Mouse (Mus musculus) gastrocnemius, postnatal 36 days (tissue): ENCODE measurements at regions not wholly inside any gene's neighbourhood (a gene's known extent, or its start where the extent isn't known, plus 50 kb on each side); places are given as distances from the start of the nearest gene placed in this dataset.

Experiments used
- DNase-seq, 2 experiments: peaks; one replicate each; pipeline ENCODE4 v3.0.0; 2022
- intact Hi-C: fragments of 180-260 bp; cut with DNase I; formaldehyde crosslinking; loops from one replicate; pipeline ENCODE4 v1.15.1; 2025

GRCm38 (mm10) chr6:51183576-51184420, 248.7 kb upstream of the Nfe2l3 start:
- DNase-seq = no peak
- intact Hi-C loops = loop anchor here (10.0 kb wide), 1 partner anchor 1131 kb away; the partner anchor contains the start of gene Evx1

- no peak for DNase-seq
- intact Hi-C loops = loop anchor here (10.0 kb wide), 1 partner anchor 1130 kb away; the partner anchor contains the start of gene Evx1
These were observed 248.0 kb upstream of the Nfe2l3 start for GRCm38 (mm10) chr6:51184500-51184899.

- intact Hi-C loops = loop anchor here (5.0 to 10.0 kb wide), 3 partner anchors 817 to 1963 kb away; partner anchors contain the start of gene Evx1
- no peak for DNase-seq
These were observed 247.3 kb upstream of the Nfe2l3 start for GRCm38 (mm10) chr6:51185201-51185600.

- no peak for DNase-seq
- intact Hi-C loops = loop anchor here (5.0 to 10.0 kb wide), 3 partner anchors 813 to 1967 kb away; partner anchors contain the start of gene Evx1
These were observed 243.3 kb upstream of the Nfe2l3 start for GRCm38 (mm10) chr6:51189173-51189572.

GRCm38 (mm10) chr6:51192826-51193225, 239.6 kb upstream of the Nfe2l3 start:
- DNase-seq = no peak
- intact Hi-C loops = no loop called here

GRCm38 (mm10) chr6:51193356-51193755, 239.1 kb upstream of the Nfe2l3 start:
- no peak for DNase-seq
- intact Hi-C loops = no loop called here

GRCm38 (mm10) chr6:51196391-51196790, 236.1 kb upstream of the Nfe2l3 start:
- no peak for DNase-seq
- intact Hi-C loops = no loop called here

- intact Hi-C loops = no loop called here
- no peak for DNase-seq
These were observed 235.3 kb upstream of the Nfe2l3 start for GRCm38 (mm10) chr6:51197000-51197774.

GRCm38 (mm10) chr6:51200207-51200606, 232.3 kb upstream of the Nfe2l3 start:
- DNase-seq = no peak
- intact Hi-C loops = no loop called here

- intact Hi-C loops = no loop called here
- no peak for DNase-seq
These were observed 231.6 kb upstream of the Nfe2l3 start for GRCm38 (mm10) chr6:51200837-51201236.

- DNase-seq = no peak
- intact Hi-C loops = no loop called here
These were observed 228.2 kb upstream of the Nfe2l3 start for GRCm38 (mm10) chr6:51204306-51204705.

GRCm38 (mm10) chr6:51205411-51205810, 227.1 kb upstream of the Nfe2l3 start:
- DNase-seq = no peak
- intact Hi-C loops = no loop called here

GRCm38 (mm10) chr6:51206712-51207505, 225.6 kb upstream of the Nfe2l3 start:
- intact Hi-C loops = loop anchor here (2.0 kb wide), 1 partner anchor 374 kb away; no protein-coding TSS in a partner anchor
- peak; percentile 34 to 40 for DNase-seq

GRCm38 (mm10) chr6:51207587-51208361, 224.7 kb upstream of the Nfe2l3 start:
- DNase-seq = no peak
- intact Hi-C loops = loop anchor here (2.0 kb wide), 2 partner anchors 155 to 373 kb away; no protein-coding TSS in a partner anchor

GRCm38 (mm10) chr6:51208660-51209396, 223.6 kb upstream of the Nfe2l3 start:
- intact Hi-C loops = loop anchor here (2.0 kb wide), 1 partner anchor 154 kb away; no protein-coding TSS in a partner anchor
- no peak for DNase-seq

GRCm38 (mm10) chr6:51211418-51211817, 221.1 kb upstream of the Nfe2l3 start:
- DNase-seq = no peak
- intact Hi-C loops = loop anchor here (5.0 kb wide), 1 partner anchor 646 kb away; no protein-coding TSS in a partner anchor

GRCm38 (mm10) chr6:51212216-51212615, 220.3 kb upstream of the Nfe2l3 start:
- DNase-seq = no peak
- intact Hi-C loops = loop anchor here (5.0 kb wide), 1 partner anchor 645 kb away; no protein-coding TSS in a partner anchor

GRCm38 (mm10) chr6:51215371-51215770, 217.1 kb upstream of the Nfe2l3 start:
- intact Hi-C loops = no loop called here
- no peak for DNase-seq

- intact Hi-C loops = no loop called here
These were observed 216.0 kb upstream of the Nfe2l3 start for GRCm38 (mm10) chr6:51216472-51216871.

More at GRCm38 (mm10) chr6:51216472-51216871, 216.0 kb upstream of the Nfe2l3 start:
- DNase-seq = peak; percentile 44 to 76
